Comparison of ENCODE assay signal across 15 mouse cellular contexts in genomic region chr1:27963369-27963768, GRCm38 (mm10).
"Had no signal": no experiment of that assay in that cellular context is flagged by ENCODE, and none has a peak within 500 bp of the region (broad histone marks: within the 10 kb centered on the region; RNA-seq: fewer than 3 reads in every experiment).

No protein-coding gene starts in this region.

- H3K4me1 ChIP-seq: neural tube, embryonic 15.5 days; stomach, embryonic 15.5 days had no signal

- H3K27ac ChIP-seq: neural tube, embryonic 15.5 days; stomach, embryonic 15.5 days; stomach, postnatal 0 days had no signal

- DNase-seq: retina, postnatal 1 day; right cerebral cortex, adult 18-20 months; right cerebral cortex, postnatal 14 days; right cerebral cortex, postnatal 25 days; right cerebral cortex, postnatal 4 days; spleen, adult 18-20 months; thymus, adult 18-20 months; thymus, adult 2 months; thymus, postnatal 14 days; thymus, postnatal 25 days; thymus, postnatal 36 days; thymus, postnatal 4 days had no signal

- H3K9ac ChIP-seq: neural tube, embryonic 15.5 days; stomach, embryonic 15.5 days had no signal

- H3K4me2 ChIP-seq: neural tube, embryonic 15.5 days; stomach, embryonic 15.5 days had no signal

- H3K9me3 ChIP-seq: neural tube, embryonic 15.5 days; stomach, embryonic 15.5 days had no signal

- H3K4me3 ChIP-seq: neural tube, embryonic 15.5 days; stomach, embryonic 15.5 days had no signal

- H3K36me3 ChIP-seq: neural tube, embryonic 15.5 days; stomach, embryonic 15.5 days had no signal

- H3K27me3 ChIP-seq: neural tube, embryonic 15.5 days; stomach, embryonic 15.5 days had no signal
